Mouse (Mus musculus) midbrain, postnatal 0 days (tissue): ENCODE data around the gene Pdlim1. TPM values are rescaled to one million over a fixed set of nuclear protein-coding genes. Genes with fewer than 3 reads are reported as not detected.

Experiments used
- ATAC-seq: fragments of 200-750 bp; cut with Nextera tagmentation; 2 replicates; pipeline ENCODE4 v1.8.0; 2017; ENCODE audit warnings: moderate number of reproducible peaks, mild to moderate bottlenecking, moderate TSS enrichment, moderate library complexity; ENCODE audit not compliant: low FRiP score
- DNase-seq: peaks from one replicate; pipeline ENCODE4 v3.0.0-alpha.2; 2015; ENCODE audit warnings: low spot score
- H3K27ac ChIP-seq: fragments of 300-500 bp; sonication (generic); 2 replicates; pipeline ENCODE4 v1.5.1; 2014; ENCODE audit warnings: low read depth, mild to moderate bottlenecking, low read length, mixed read lengths
- H3K27me3 ChIP-seq: fragments of 300-500 bp; sonication (generic); 2 replicates; pipeline ENCODE4 v1.6.1; 2014; ENCODE audit warnings: low read length, control low read depth, mixed read lengths; ENCODE audit not compliant: insufficient read depth
- H3K36me3 ChIP-seq: fragments of 300-500 bp; sonication (generic); 2 replicates; pipeline ENCODE4 v1.6.1; 2014; ENCODE audit warnings: low read length, control low read depth, mixed read lengths; ENCODE audit not compliant: insufficient read depth
- H3K4me1 ChIP-seq: fragments of 300-500 bp; sonication (generic); 2 replicates; pipeline ENCODE4 v1.6.1; 2014; ENCODE audit warnings: mild to moderate bottlenecking, control low read depth, antibody characterized with exemption, low read length, mixed read lengths; ENCODE audit not compliant: insufficient read depth
- H3K4me2 ChIP-seq: fragments of 300-500 bp; sonication (generic); 2 replicates; pipeline ENCODE4 v1.6.1; 2014; ENCODE audit warnings: low read depth, mild to moderate bottlenecking, low read length, mixed read lengths; ENCODE audit not compliant: poor library complexity, severe bottlenecking
- H3K4me3 ChIP-seq: fragments of 300-500 bp; sonication (generic); 2 replicates; pipeline ENCODE4 v1.5.1; 2014; ENCODE audit warnings: low read depth, mild to moderate bottlenecking, low read length, moderate library complexity
- H3K9ac ChIP-seq: fragments of 300-500 bp; sonication (generic); replicated peaks from 2 replicates; pipeline ENCODE4 v1.6.1; 2014; ENCODE audit warnings: mild to moderate bottlenecking, low read length, moderate library complexity, mixed read lengths; ENCODE audit not compliant: poor library complexity, severe bottlenecking
- H3K9me3 ChIP-seq: fragments of 300-500 bp; sonication (generic); 2 replicates; pipeline ENCODE4 v1.6.1; 2016; ENCODE audit warnings: low read length, control low read depth
- CTCF ChIP-seq: IDR thresholded peaks from 2 replicates; pipeline ENCODE4 v1.5.1; 2016; ENCODE audit warnings: antibody characterized with exemption, mild to moderate bottlenecking
- WGBS: fragments of 180-500 bp; shearing (Covaris S2); extraction: QIAGEN DNeasy Blood & Tissue Kit; methylation state at CpG from one replicate; pipeline ENCODE4 v1.1.7; 2014; 5-methylcytosine and 5-hydroxymethylcytosine counted together
- polyA plus RNA-seq: library from polyadenylated mRNA; unstranded; fragments of >200 nt; fragmentation: Nextera tagmentation; extraction: Ambion mirVana; gene quantifications from 2 replicates; pipeline ENCODE4 v1.2.1, GENCODE M21; 2015
- total RNA-seq: library from RNA; depleted of rRNA; stranded (reverse); fragments of >200 nt; gene quantifications from 2 replicates; pipeline ENCODE4 v1.2.3, GENCODE M21; 2014

The Pdlim1 gene
- total and polyA plus RNA-seq, 2 experiments from 2014 or later: 1.5 to 4.4 TPM

DNA sequence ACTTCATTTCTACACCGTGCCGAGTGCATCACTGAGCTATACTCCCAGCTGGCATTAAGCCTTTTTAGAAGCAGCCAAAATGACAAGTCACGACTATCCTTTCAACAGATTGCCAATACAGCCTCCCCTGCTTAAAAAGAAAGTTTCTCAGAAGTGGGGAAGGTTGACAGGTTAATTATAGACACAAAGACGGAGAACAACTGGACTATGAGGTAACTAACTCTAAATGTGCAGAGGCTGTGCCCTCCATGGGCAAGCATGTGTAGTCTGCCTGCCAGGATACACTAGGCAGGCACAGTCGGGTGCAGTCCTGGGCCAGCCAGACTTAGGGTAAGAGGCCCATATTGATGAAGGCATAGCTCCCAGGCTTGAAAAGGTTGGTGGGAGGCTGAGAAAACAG, 2.1 kb downstream of the Pdlim1 start:
- Histone ChIP-seq H3K9ac (no peak overlapping the region), H3K27me3 (peaks cover 27% of the 10 kb centered on the region), H3K4me1 (no peaks in the 10 kb centered on the region), H3K4me3 (no peak overlapping the region), H3K36me3 (no peaks in the 10 kb centered on the region), H3K4me2 (no peak overlapping the region), H3K27ac (no peak overlapping the region), H3K9me3 (no peaks in the 10 kb centered on the region)
- no peak for TF ChIP-seq CTCF
- ATAC-seq (no peak), DNase-seq (no peak)
- 68% methylated on average over 5 of the region's 5 CpGs for WGBS

DNA sequence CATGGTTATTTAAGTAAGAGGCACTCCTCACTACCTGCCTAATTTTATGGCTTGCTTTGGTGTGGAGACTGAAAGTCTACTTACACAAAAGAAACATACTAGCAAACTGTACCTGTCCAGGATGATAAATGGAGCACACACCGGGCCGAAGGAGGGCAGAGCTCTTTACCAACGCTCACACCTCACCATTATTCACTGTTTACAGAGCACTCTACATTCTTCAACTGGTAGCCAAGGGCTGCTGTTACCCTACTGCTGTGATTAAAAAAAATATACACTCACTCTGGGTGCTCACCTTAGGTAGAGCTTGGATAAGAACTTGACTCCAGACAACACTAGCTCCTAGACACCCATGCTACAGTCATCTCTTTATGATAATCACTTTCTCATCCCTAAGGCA, 3.1 kb downstream of the Pdlim1 start:
- WGBS: 88% methylated on average over 3 of the region's 3 CpGs
- H3K27me3 ChIP-seq: peaks cover 27% of the 10 kb centered on the region
- H3K36me3 ChIP-seq: no peaks in the 10 kb centered on the region
- no peak overlapping the region for H3K27ac ChIP-seq
- no peak for TF ChIP-seq CTCF
- no peak for DNase-seq
- H3K9me3 ChIP-seq: no peaks in the 10 kb centered on the region
- no peak overlapping the region for H3K4me2 ChIP-seq
- no peak overlapping the region for H3K9ac ChIP-seq
- no peaks in the 10 kb centered on the region for H3K4me1 ChIP-seq
- no peak for ATAC-seq
- H3K4me3 ChIP-seq: no peak overlapping the region

DNA sequence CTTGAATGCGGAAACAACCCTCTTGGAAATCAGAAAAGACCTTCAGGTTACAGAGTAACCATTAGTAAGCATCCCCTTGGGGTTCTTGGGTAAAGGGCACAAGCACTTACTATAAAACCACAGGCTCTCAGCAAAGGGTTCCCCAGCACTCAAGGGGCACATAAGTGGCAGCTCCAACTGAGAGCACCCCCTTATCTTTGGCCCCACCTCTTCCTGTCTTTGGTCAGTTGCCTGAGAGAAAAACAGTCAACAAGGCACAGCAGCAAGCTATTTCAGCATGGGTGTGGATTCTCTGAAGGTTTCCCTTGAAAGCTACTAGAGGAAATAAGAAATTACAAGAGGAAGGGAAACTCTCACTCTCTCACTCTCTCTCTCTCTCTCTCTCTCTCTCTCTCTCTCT, 4.3 kb downstream of the Pdlim1 start:
- 92% methylated on average over 1 of the region's 1 CpGs for WGBS
- no peak for DNase-seq
- no peak for ATAC-seq
- Histone ChIP-seq H3K4me3 (no peak overlapping the region), H3K4me1 (no peaks in the 10 kb centered on the region), H3K9ac (no peak overlapping the region), H3K27ac (no peak overlapping the region), H3K27me3 (peaks cover 23% of the 10 kb centered on the region), H3K36me3 (no peaks in the 10 kb centered on the region), H3K4me2 (no peak overlapping the region), H3K9me3 (no peaks in the 10 kb centered on the region)
- no peak for TF ChIP-seq CTCF

GRCm38 (mm10) chr19:40259485-40259884, 12.2 kb downstream of the Pdlim1 start:
- ATAC-seq (no peak), DNase-seq (no peak)
- TF ChIP-seq CTCF: no peak
- no peak overlapping the region for H3K27ac ChIP-seq
- H3K27me3 ChIP-seq: no peaks in the 10 kb centered on the region
- H3K36me3 ChIP-seq: no peaks in the 10 kb centered on the region
- H3K9me3 ChIP-seq: no peaks in the 10 kb centered on the region
- WGBS: 94% methylated on average over 1 of the region's 1 CpGs
- no peak overlapping the region for H3K9ac ChIP-seq
- no peak overlapping the region for H3K4me2 ChIP-seq
- H3K4me3 ChIP-seq: no peak overlapping the region
- no peaks in the 10 kb centered on the region for H3K4me1 ChIP-seq

DNA sequence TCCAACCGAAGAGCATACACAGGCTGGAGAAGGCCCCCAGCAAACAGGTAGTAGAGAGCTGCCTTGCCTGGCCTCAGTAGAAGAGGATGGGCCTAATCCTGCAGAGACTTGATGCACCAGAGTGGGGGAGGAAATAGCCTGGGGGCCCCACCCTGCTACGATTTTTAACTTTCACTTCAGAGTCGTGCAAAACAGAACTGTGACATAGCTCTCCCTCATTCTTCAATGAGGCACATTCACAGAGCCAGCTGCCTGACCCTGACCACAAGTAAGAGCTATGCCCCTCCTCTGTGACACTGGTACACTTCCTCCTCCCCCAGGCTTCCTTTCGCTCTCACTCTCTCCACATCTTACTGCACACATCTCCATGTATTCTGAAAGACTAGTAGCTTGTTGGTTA, 14.2 kb downstream of the Pdlim1 start:
- Histone ChIP-seq H3K27ac (no peak overlapping the region), H3K9me3 (no peaks in the 10 kb centered on the region), H3K4me2 (no peak overlapping the region), H3K4me3 (no peak overlapping the region), H3K27me3 (no peaks in the 10 kb centered on the region), H3K9ac (no peak overlapping the region), H3K36me3 (no peaks in the 10 kb centered on the region), H3K4me1 (no peaks in the 10 kb centered on the region)
- no peak for DNase-seq
- ATAC-seq: no peak
- 81% methylated on average over 4 of the region's 4 CpGs for WGBS
- no peak for TF ChIP-seq CTCF

DNA sequence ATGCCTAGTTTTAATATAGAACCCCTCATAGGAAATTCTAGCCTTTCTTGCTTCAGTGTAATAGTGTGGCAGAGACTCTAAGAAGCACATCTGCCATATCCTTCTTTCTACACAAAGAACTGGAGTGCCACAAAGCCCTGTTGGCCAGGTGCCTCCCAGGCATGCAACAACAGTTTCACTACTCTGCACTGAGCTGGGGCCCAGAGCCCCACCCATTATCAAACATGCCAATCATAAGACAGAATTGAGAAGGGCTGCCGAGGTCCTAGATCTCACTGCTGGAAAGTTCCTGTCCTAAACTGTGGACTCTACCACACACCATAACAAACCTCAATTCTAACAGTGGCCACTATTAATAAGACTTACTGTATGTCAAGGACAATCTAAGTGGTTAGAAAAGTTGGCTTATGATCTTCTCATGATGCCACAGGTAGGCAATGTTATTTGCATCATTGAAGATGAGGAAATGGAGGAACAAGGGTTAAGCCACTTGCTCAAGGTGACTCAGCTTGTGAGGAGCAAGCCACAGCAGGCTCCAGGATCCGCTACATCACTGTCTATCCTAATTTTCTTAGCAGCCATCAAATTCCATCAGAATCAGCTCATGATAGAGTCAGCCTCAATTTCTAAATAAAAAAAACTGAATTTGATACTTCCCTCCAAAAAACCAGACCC, 15.1 kb downstream of the Pdlim1 start:
- Histone ChIP-seq H3K4me1 (no peaks in the 10 kb centered on the region), H3K27me3 (no peaks in the 10 kb centered on the region), H3K4me3 (no peak overlapping the region), H3K9me3 (no peaks in the 10 kb centered on the region), H3K4me2 (no peak overlapping the region), H3K9ac (no peak overlapping the region), H3K27ac (no peak overlapping the region), H3K36me3 (no peaks in the 10 kb centered on the region)
- ATAC-seq: no peak
- 80% methylated on average over 2 of the region's 2 CpGs for WGBS
- no peak for TF ChIP-seq CTCF
- no peak for DNase-seq
